Mouse (Mus musculus) G1E (cell line): Measurements from ENCODE around the gene Cntd1.

Experiments
- CTCF ChIP-seq: IDR thresholded peaks from 2 replicates; pipeline ENCODE4 v1.5.1; 2012; ENCODE audit warnings: low read depth, low read length, inconsistent platforms, mixed read lengths
- POLR2AphosphoS5 ChIP-seq: IDR thresholded peaks from 2 replicates; pipeline ENCODE4 v1.6.1; 2012; ENCODE audit warnings: low read depth, low read length, inconsistent platforms; ENCODE audit not compliant: insufficient replicate concordance
- TAL1 ChIP-seq: conservative IDR thresholded peaks from 2 replicates; pipeline ENCODE4 v1.6.1; 2012; ENCODE audit warnings: low read depth, low read length, inconsistent platforms, mixed read lengths

- peak; percentile 15; the same call in 1 of the 2 replicates for TF ChIP-seq TAL1
- TF ChIP-seq CTCF = no peak
- no peak for TF ChIP-seq POLR2AphosphoS5
Measured at GRCm38 (mm10) chr11:101269577-101270116, 9.2 kb upstream of the Cntd1 start.
